26 mouse cellular contexts compared by ENCODE assay signal in genomic region chr6:82846587-82847150, GRCm38 (mm10).
DNase-seq lines count a peak whose midpoint lies in the region; ATAC-seq and TF ChIP-seq lines count a peak whose summit lies in the region.
"Had no signal": no experiment of that assay in that cellular context is flagged by ENCODE, and none has a peak within 500 bp of the region (broad histone marks: within the 10 kb centered on the region; RNA-seq: fewer than 3 reads in every experiment).

No protein-coding gene starts in this region.

- H3K9me3 ChIP-seq in forebrain, embryonic 10.5 days, result peaks cover 10% of the 10 kb centered on the region; the same call in 1 of the 2 replicates
- H3K9me3 ChIP-seq: embryonic facial prominence, embryonic 13.5 days; hindbrain, embryonic 12.5 days; intestine, embryonic 15.5 days; limb, embryonic 10.5 days; limb, embryonic 15.5 days; liver, embryonic 13.5 days had no signal

- 82% methylated on average over 8 of the region's 8 CpGs for WGBS in forebrain, embryonic 10.5 days

- H3K27me3 ChIP-seq in testis, adult 2 months (ENCODE audit: control insufficient read depth, insufficient read depth, low read length), result no peaks in the 10 kb centered on the region
- no peaks in the 10 kb centered on the region for H3K27me3 ChIP-seq in forebrain, embryonic 10.5 days (ENCODE audit: poor library complexity, severe bottlenecking)
- H3K27me3 ChIP-seq: embryonic facial prominence, embryonic 13.5 days; hindbrain, embryonic 12.5 days; intestine, embryonic 15.5 days; limb, embryonic 15.5 days; liver, embryonic 13.5 days had no signal

- TF ChIP-seq CTCF in testis, adult 2 months (IDR thresholded peaks at IDR 0.05; ENCODE audit: control insufficient read depth, insufficient read depth, insufficient replicate concordance, low read depth, low read length), result no peak

- H3K4me3 ChIP-seq in testis, adult 2 months (ENCODE audit: control insufficient read depth, low read depth, low read length), result peak overlapping the region; percentile 1
- H3K4me3 ChIP-seq in forebrain, embryonic 10.5 days, result no peak overlapping the region
- H3K4me3 ChIP-seq: embryonic facial prominence, embryonic 13.5 days; hindbrain, embryonic 12.5 days; intestine, embryonic 15.5 days; limb, embryonic 10.5 days; limb, embryonic 15.5 days; liver, embryonic 13.5 days had no signal

- peak; percentile 68 for DNase-seq in adrenal gland, adult 2 months
- DNase-seq in adrenal gland, postnatal 25 days, result no peak
- no peak for DNase-seq in testis, postnatal 14 days (ENCODE audit: low spot score)
- DNase-seq in forebrain, embryonic 10.5 days (ENCODE audit: extremely low spot score, low spot score), result no peak
- no peak for DNase-seq in ovary, postnatal 36 days (ENCODE audit: low spot score)
- DNase-seq: cerebellum, adult 18-20 months; cerebellum, postnatal 10 days; heart, postnatal 14 days; kidney, adult 2 months; kidney, postnatal 36 days; layer of hippocampus, postnatal 36 days; liver, embryonic 13.5 days; lung, adult 18-20 months; thymus, postnatal 14 days had no signal

- no peaks in the 10 kb centered on the region for H3K36me3 ChIP-seq in testis, adult 2 months (ENCODE audit: control insufficient read depth, insufficient read depth, low read length)
- no peaks in the 10 kb centered on the region for H3K36me3 ChIP-seq in forebrain, embryonic 10.5 days (replicated peaks)
- H3K36me3 ChIP-seq: embryonic facial prominence, embryonic 13.5 days; hindbrain, embryonic 12.5 days; intestine, embryonic 15.5 days; limb, embryonic 10.5 days; limb, embryonic 15.5 days; liver, embryonic 13.5 days had no signal

- peak; percentile 71 for ATAC-seq in megakaryocyte, adult 5-6 weeks (ENCODE audit: poor library complexity, severe bottlenecking)
- ATAC-seq: activated CD4-positive, CD25-positive, alpha-beta regulatory T cell, adult 4 months; forebrain, embryonic 16.5 days; hindbrain, postnatal 0 days; intestine, embryonic 15.5 days; lung, postnatal 0 days; midbrain, embryonic 16.5 days had no signal

- peaks cover 2% of the 10 kb centered on the region for H3K4me1 ChIP-seq in testis, adult 2 months (ENCODE audit: control insufficient read depth, insufficient read depth, low read length)
- no peaks in the 10 kb centered on the region for H3K4me1 ChIP-seq in forebrain, embryonic 10.5 days
- H3K4me1 ChIP-seq: embryonic facial prominence, embryonic 13.5 days; hindbrain, embryonic 12.5 days; intestine, embryonic 15.5 days; limb, embryonic 10.5 days; limb, embryonic 15.5 days; liver, embryonic 13.5 days had no signal

- no peak for TF ChIP-seq POLR2A in testis, adult 2 months (IDR thresholded peaks at IDR 0.05; ENCODE audit: control insufficient read depth, low read depth, low read length)

- no peak overlapping the region for H3K27ac ChIP-seq in testis, adult 2 months (ENCODE audit: control insufficient read depth, insufficient read depth, low read depth, low read length)
- H3K27ac ChIP-seq in forebrain, embryonic 10.5 days, result no peak overlapping the region
- H3K27ac ChIP-seq: embryonic facial prominence, embryonic 13.5 days; hindbrain, embryonic 12.5 days; hindbrain, postnatal 0 days; intestine, embryonic 15.5 days; limb, embryonic 10.5 days; limb, embryonic 15.5 days; liver, embryonic 13.5 days had no signal
